Mouse (Mus musculus) liver, embryonic 15.5 days (tissue): ENCODE measurements around the gene Cdk9. TPM values are rescaled to one million over a fixed set of nuclear protein-coding genes. Genes with fewer than 3 reads are reported as not detected.
A peak's percentile ranks its signal among the peaks of the same experiment; 100 is the strongest.

ENCODE experiments used
- ATAC-seq: fragments of 200-750 bp; cut with Nextera tagmentation; 2 replicates; pipeline ENCODE4 v1.8.0; 2017; ENCODE audit warnings: moderate number of reproducible peaks, mild to moderate bottlenecking, moderate library complexity; ENCODE audit not compliant: insufficient read depth
- H3K27ac ChIP-seq: fragments of 300-500 bp; sonication (generic); replicated peaks from 2 replicates; pipeline ENCODE4 v1.5.1; 2015; ENCODE audit warnings: mild to moderate bottlenecking, inconsistent platforms
- H3K27me3 ChIP-seq: fragments of 300-500 bp; sonication (generic); 2 replicates; pipeline ENCODE4 v1.6.1; 2015; ENCODE audit warnings: mild to moderate bottlenecking, inconsistent platforms
- H3K36me3 ChIP-seq: fragments of 300-500 bp; sonication (generic); replicated peaks from 2 replicates; pipeline ENCODE4 v1.6.1; 2015; ENCODE audit warnings: moderate library complexity, mild to moderate bottlenecking, inconsistent platforms
- H3K4me1 ChIP-seq: fragments of 300-500 bp; sonication (generic); replicated peaks from 2 replicates; pipeline ENCODE4 v1.6.1; 2015; ENCODE audit warnings: inconsistent platforms
- H3K4me2 ChIP-seq: fragments of 300-500 bp; sonication (generic); 2 replicates; pipeline ENCODE4 v1.6.1; 2015; ENCODE audit warnings: moderate library complexity, mild to moderate bottlenecking, inconsistent platforms
- H3K4me3 ChIP-seq: fragments of 300-500 bp; sonication (generic); replicated peaks from 2 replicates; pipeline ENCODE4 v1.5.1; 2015; ENCODE audit warnings: mild to moderate bottlenecking, inconsistent platforms
- H3K9ac ChIP-seq: fragments of 300-500 bp; sonication (generic); 2 replicates; pipeline ENCODE4 v1.6.1; 2015; ENCODE audit warnings: moderate library complexity, mild to moderate bottlenecking, inconsistent platforms
- H3K9me3 ChIP-seq: fragments of 300-500 bp; sonication (generic); replicated peaks from 2 replicates; pipeline ENCODE4 v1.6.1; 2016; ENCODE audit warnings: inconsistent platforms
- WGBS: fragments of 180-500 bp; shearing (Covaris S2); methylation state at CpG from one replicate; pipeline ENCODE4 v1.1.7; 2015; ENCODE audit warnings: mixed read lengths; ENCODE audit not compliant: insufficient replicate concordance; 5-methylcytosine and 5-hydroxymethylcytosine counted together
- microRNA counts: library from miRNA; unstranded; fragments of <30 nt; microRNA quantifications from one replicate; lab custom pipeline; 2016
- microRNA-seq: library from miRNA; unstranded; fragments of <30 nt; microRNA quantifications from one replicate; pipeline ENCODE4, GENCODE M21; 2016
- polyA plus RNA-seq: library from polyadenylated mRNA; unstranded; fragments of >200 nt; fragmentation: Nextera tagmentation; extraction: Ambion mirVana; gene quantifications from 2 replicates; pipeline ENCODE4 v1.2.1, GENCODE M21; 2015

The Cdk9 gene
- polyA plus RNA-seq, 1 experiment from 2014 or later, result 48.3 TPM

- Histone ChIP-seq H3K27me3 (no peaks in the 10 kb centered on the region), H3K27ac (peak overlapping the region; percentile 72), H3K9ac (0 out of 2 replicates have a peak overlapping the region, but pooled peaks have one; percentile 11), H3K4me3 (no peak overlapping the region), H3K4me1 (peaks cover 66% of the 10 kb centered on the region), H3K4me2 (peak overlapping the region; percentile 29), H3K9me3 (no peaks in the 10 kb centered on the region), H3K36me3 (0 out of 2 replicates have a peak, but pooled peaks cover 3% of the 10 kb centered on the region)
- 25% methylated on average over 2 of the region's 2 CpGs for WGBS
- ATAC-seq, result peak; percentile 50; the same call in 1 of the 2 replicates
These were observed 54.0 kb downstream of the Cdk9 start for GRCm38 (mm10) chr2:32658873-32659272.

GRCm38 (mm10) chr2:32655826-32656225 is 57.0 kb downstream of the Cdk9 start:
- Histone ChIP-seq H3K4me1 (peaks cover 56% of the 10 kb centered on the region), H3K4me2 (no peak overlapping the region), H3K36me3 (0 out of 2 replicates have a peak, but pooled peaks cover 3% of the 10 kb centered on the region), H3K27ac (peak overlapping the region; percentile 10), H3K9ac (no peak overlapping the region), H3K27me3 (no peaks in the 10 kb centered on the region), H3K4me3 (no peak overlapping the region), H3K9me3 (no peaks in the 10 kb centered on the region)
- ATAC-seq, result peak; percentile 36
- WGBS, result 70% methylated on average over 12 of the region's 12 CpGs

MicroRNA genes within 50 kb of the gene (microRNA counts, 519-probe panel; counts per million panel counts)
- 1,558 counts per million, percentile 10 among the panel's probes with 10 or more counts for microRNA mmu-miR-2861 (lab: Ali Mortazavi, UCI)

Small RNAs within 50 kb of the gene (microRNA-seq; reads per million reads assigned to microRNA genes)
- not detected for gene Gm47291
- gene Mir2861, result not detected
- not detected for gene Mir3960
- not detected for gene Mir8093

Other genes starting within 250 kb of the Cdk9 start
- gene Fam102a, start 177.7 kb downstream of the Cdk9 start, polyA plus RNA-seq, result 1.3 and 2.2 TPM in 2 replicates
- 48.2 and 49.0 TPM in 2 replicates for gene Dpm2, start 142.2 kb downstream of the Cdk9 start, polyA plus RNA-seq
- 0.22 TPM in 1 of 2 replicates, not detected in the other for gene Pip5kl1, start 138.3 kb downstream of the Cdk9 start, polyA plus RNA-seq
- not detected in 2 replicates for gene 9430097D07Rik, start 137.4 kb downstream of the Cdk9 start, polyA plus RNA-seq
- gene St6galnac4, start 126.0 kb downstream of the Cdk9 start, polyA plus RNA-seq, result 7.9 and 8.5 TPM in 2 replicates
- 11.6 and 11.7 TPM in 2 replicates for gene St6galnac6, start 113.4 kb downstream of the Cdk9 start, polyA plus RNA-seq
- gene Ak1, start 91.3 kb downstream of the Cdk9 start, polyA plus RNA-seq, result 4.7 and 6.6 TPM in 2 replicates
- gene Eng, start 66.5 kb downstream of the Cdk9 start, polyA plus RNA-seq, result 23.5 and 29.5 TPM in 2 replicates
- 41.2 and 51.2 TPM in 2 replicates for gene Fpgs, start 8.9 kb downstream of the Cdk9 start, polyA plus RNA-seq
- 7.0 and 8.3 TPM in 2 replicates for gene Sh2d3c, start 8.0 kb upstream of the Cdk9 start, polyA plus RNA-seq
- not detected in 2 replicates for gene 6330409D20Rik, start 27.9 kb upstream of the Cdk9 start, polyA plus RNA-seq
- 24.7 and 27.7 TPM in 2 replicates for gene Tor2a, start 44.2 kb upstream of the Cdk9 start, polyA plus RNA-seq
- 0.13 TPM in 1 of 2 replicates, not detected in the other for gene Ttc16, start 62.6 kb upstream of the Cdk9 start, polyA plus RNA-seq
- 1.5 and 1.8 TPM in 2 replicates for gene Ptrh1, start 62.7 kb upstream of the Cdk9 start, polyA plus RNA-seq
- not detected in 2 replicates for gene Cfap157, start 71.4 kb upstream of the Cdk9 start, polyA plus RNA-seq
- gene Stxbp1, start 134.2 kb upstream of the Cdk9 start, polyA plus RNA-seq, result 2.4 and 2.5 TPM in 2 replicates
- 8.5 and 11.6 TPM in 2 replicates for gene Fam129b, start 163.0 kb upstream of the Cdk9 start, polyA plus RNA-seq
- gene Rpl12, start 248.5 kb upstream of the Cdk9 start, polyA plus RNA-seq, result 79.8 and 80.2 TPM in 2 replicates
- gene Lrsam1, start 248.5 kb upstream of the Cdk9 start, polyA plus RNA-seq, result 2.0 and 2.5 TPM in 2 replicates